Mouse (Mus musculus) lung, postnatal 25 days (tissue): ENCODE results near the gene Clasp2.

Experiments used
- DNase-seq: peaks from one replicate; pipeline ENCODE4 v3.0.0; 2022; ENCODE audit warnings: low spot score

The Clasp2 gene

GRCm38 (mm10) chr9:113931375-113932099 is 190.3 kb downstream of the Clasp2 start:
- DNase-seq: no peak

GRCm38 (mm10) chr9:113932100-113932470 is 190.8 kb downstream of the Clasp2 start:
- no peak for DNase-seq

- DNase-seq: no peak
Measured at GRCm38 (mm10) chr9:113932501-113932900, 191.2 kb downstream of the Clasp2 start.

- no peak for DNase-seq
Measured at GRCm38 (mm10) chr9:113935638-113936037, 194.4 kb downstream of the Clasp2 start.

GRCm38 (mm10) chr9:113939063-113939850 is 198.0 kb downstream of the Clasp2 start:
- DNase-seq: no peak

GRCm38 (mm10) chr9:113941103-113941805 is 200.0 kb downstream of the Clasp2 start:
- DNase-seq: no peak

- no peak for DNase-seq
Measured at GRCm38 (mm10) chr9:113943372-113943771, 202.1 kb downstream of the Clasp2 start.

GRCm38 (mm10) chr9:113947216-113947615 is 205.9 kb downstream of the Clasp2 start:
- DNase-seq: no peak

GRCm38 (mm10) chr9:113957777-113958176 is 216.5 kb downstream of the Clasp2 start:
- DNase-seq: no peak

- no peak for DNase-seq
Measured at GRCm38 (mm10) chr9:113963718-113964117, 222.4 kb downstream of the Clasp2 start.

- no peak for DNase-seq
Measured at GRCm38 (mm10) chr9:113964415-113964814, 223.1 kb downstream of the Clasp2 start.

- no peak for DNase-seq
Measured at GRCm38 (mm10) chr9:113966838-113967237, 225.6 kb downstream of the Clasp2 start.

- DNase-seq: no peak
Measured at GRCm38 (mm10) chr9:113968967-113969366, 227.7 kb downstream of the Clasp2 start.
